Comparison of ENCODE assay signal across 9 mouse cellular contexts in the genomic region with DNA sequence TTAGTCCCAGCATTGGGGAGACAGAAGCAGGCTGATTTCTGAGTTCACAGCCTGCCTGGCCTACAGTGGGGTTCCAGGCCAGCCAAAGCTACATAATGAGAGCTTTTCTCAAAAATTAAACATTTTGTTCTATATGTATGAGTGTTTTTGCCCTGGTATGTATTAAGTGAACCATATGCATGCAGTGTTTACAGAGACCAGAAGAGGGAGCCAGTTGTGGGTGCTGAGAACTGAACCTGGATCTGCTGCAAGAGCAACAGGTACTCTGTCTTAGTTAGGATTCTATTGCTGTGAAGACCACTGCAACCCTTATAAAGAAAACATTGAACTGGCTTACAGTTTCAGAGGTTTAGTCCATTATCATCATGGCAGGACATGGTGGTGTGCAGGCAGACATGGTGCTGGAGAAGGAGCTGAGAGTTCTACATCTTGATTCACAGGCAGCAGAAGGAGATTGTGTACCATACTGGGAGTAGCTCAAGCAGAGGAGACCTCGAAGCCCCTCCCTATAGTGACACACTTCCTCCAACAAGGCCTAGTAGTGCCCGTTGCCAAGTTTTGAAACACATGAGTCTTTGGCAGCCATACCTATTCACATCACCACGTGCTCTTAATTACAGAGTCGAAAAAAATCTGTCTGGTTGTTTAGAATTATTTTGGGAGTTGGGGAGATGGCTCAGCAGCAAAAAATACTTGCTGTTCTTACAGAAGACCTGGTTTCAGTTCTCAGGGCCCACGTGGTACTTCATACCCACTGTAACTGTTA. TPM values are rescaled to one million over a fixed set of nuclear protein-coding genes. Genes with fewer than 3 reads are reported as not detected.
A peak's percentile ranks its signal among the peaks of the same experiment; 100 is the strongest.
DNase-seq lines count a peak whose midpoint lies in the region; ATAC-seq and TF ChIP-seq lines count a peak whose summit lies in the region.
"Had no signal": no experiment of that assay in that cellular context is flagged by ENCODE, and none has a peak within 500 bp of the region (broad histone marks: within the 10 kb centered on the region; RNA-seq: fewer than 3 reads in every experiment).

No protein-coding gene starts in this region.

- no peaks in the 10 kb centered on the region for H3K9me3 ChIP-seq in midbrain, postnatal 0 days (ENCODE audit: low read length)
- no peaks in the 10 kb centered on the region for H3K9me3 ChIP-seq in midbrain, embryonic 10.5 days (replicated peaks)
- H3K9me3 ChIP-seq: embryonic facial prominence, embryonic 13.5 days had no signal

- H3K9ac ChIP-seq in midbrain, postnatal 0 days (replicated peaks; ENCODE audit: low read length, poor library complexity, severe bottlenecking): no peak overlapping the region
- H3K9ac ChIP-seq: embryonic facial prominence, embryonic 13.5 days had no signal

- H3K4me1 ChIP-seq in midbrain, postnatal 0 days (ENCODE audit: insufficient read depth, low read length): no peaks in the 10 kb centered on the region
- peaks cover 8% of the 10 kb centered on the region for H3K4me1 ChIP-seq in midbrain, embryonic 10.5 days
- H3K4me1 ChIP-seq in small intestine, adult 2 months (ENCODE audit: control insufficient read depth, insufficient read depth, insufficient read length, low read length): peaks cover 3% of the 10 kb centered on the region

- H3K27ac ChIP-seq in midbrain, postnatal 0 days (ENCODE audit: low read depth, low read length): no peak overlapping the region
- H3K27ac ChIP-seq in midbrain, embryonic 10.5 days (replicated peaks): no peak overlapping the region
- no peak overlapping the region for H3K27ac ChIP-seq in small intestine, adult 2 months (ENCODE audit: insufficient read depth, low read depth, low read length)
- H3K27ac ChIP-seq: embryonic facial prominence, embryonic 13.5 days had no signal

- peak; percentile 16 to 25 for DNase-seq in heart, postnatal 10 days
- DNase-seq in heart, postnatal 36 days: no peak
- peak; percentile 36 for DNase-seq in midbrain, postnatal 0 days (ENCODE audit: low spot score)
- no peak for DNase-seq in midbrain, embryonic 10.5 days (ENCODE audit: low spot score)
- peak; percentile 50 for DNase-seq in c-Kit-positive CD71-positive TER-119-positive erythroid progenitor cells, embryonic 14.5 days (ENCODE audit: low spot score)
- DNase-seq in spleen, postnatal 14 days (ENCODE audit: low spot score in 2 of 2): no peak
- no peak for DNase-seq in frontal cortex, postnatal 14 days (ENCODE audit: low spot score in 2 of 2)

- intact Hi-C loops in heart, postnatal 10 days (cut with DNase I): no loop called here
- intact Hi-C loops in heart, postnatal 36 days (cut with DNase I): no loop called here

- no peak for TF ChIP-seq POLR2A in small intestine, adult 2 months (IDR thresholded peaks at IDR 0.05; ENCODE audit: low read depth, low read length)

- H3K4me3 ChIP-seq in midbrain, postnatal 0 days (ENCODE audit: low read depth, low read length): no peak overlapping the region
- no peak overlapping the region for H3K4me3 ChIP-seq in midbrain, embryonic 10.5 days
- H3K4me3 ChIP-seq in small intestine, adult 2 months (ENCODE audit: low read depth, low read length): no peak overlapping the region
- H3K4me3 ChIP-seq: embryonic facial prominence, embryonic 13.5 days had no signal

- TF ChIP-seq CTCF in midbrain, postnatal 0 days (IDR thresholded peaks at IDR 0.05): peak; percentile 65
- TF ChIP-seq CTCF in small intestine, adult 2 months (IDR thresholded peaks at IDR 0.05; ENCODE audit: extremely low read depth, insufficient read length, insufficient replicate concordance, low read depth, low read length): peak; percentile 4; the same call in 1 of the 2 replicates

- H3K27me3 ChIP-seq in midbrain, postnatal 0 days (ENCODE audit: insufficient read depth, low read length): 0 out of 2 replicates have a peak, but pooled peaks cover 3% of the 10 kb centered on the region
- H3K27me3 ChIP-seq in midbrain, embryonic 10.5 days (ENCODE audit: low read depth, poor library complexity, severe bottlenecking): peaks cover 30% of the 10 kb centered on the region
- peaks cover 16% of the 10 kb centered on the region for H3K27me3 ChIP-seq in small intestine, adult 2 months (ENCODE audit: control insufficient read depth, insufficient read depth, low read length)

- ATAC-seq in midbrain, postnatal 0 days (ENCODE audit: low FRiP score): no peak

- 81% methylated on average over 5 of the region's 5 CpGs for WGBS in midbrain, postnatal 0 days
- 80% methylated on average over 5 of the region's 5 CpGs for WGBS in midbrain, embryonic 10.5 days
- 64% methylated on average over 5 of the region's 5 CpGs for WGBS in small intestine, adult 2 months

- no peak overlapping the region for H3K4me2 ChIP-seq in midbrain, postnatal 0 days (ENCODE audit: low read depth, low read length, poor library complexity, severe bottlenecking)
- H3K4me2 ChIP-seq: embryonic facial prominence, embryonic 13.5 days had no signal

- no peaks in the 10 kb centered on the region for H3K36me3 ChIP-seq in midbrain, postnatal 0 days (ENCODE audit: insufficient read depth, low read length)
- peaks cover 7% of the 10 kb centered on the region; the same call in 1 of the 2 replicates for H3K36me3 ChIP-seq in midbrain, embryonic 10.5 days
- no peaks in the 10 kb centered on the region for H3K36me3 ChIP-seq in small intestine, adult 2 months (ENCODE audit: control insufficient read depth, insufficient read depth, low read length)
- H3K36me3 ChIP-seq: embryonic facial prominence, embryonic 13.5 days had no signal

RNA-seq across cellular contexts. Expression of a gene that starts 28.2 kb away (rescaled TPM):
- 100 to 1,000 TPM; 149 to 159 TPM for total RNA-seq in heart, postnatal 10 days (2021)
- total RNA-seq in heart, postnatal 36 days (2021): 100 to 1,000 TPM; 156 to 157 TPM
- total RNA-seq in midbrain, postnatal 0 days (2014; rRNA removed): 111 and 123 TPM in 2 replicates
- 179 and 213 TPM in 2 replicates for polyA plus RNA-seq in midbrain, postnatal 0 days (2015; fragmentation: Nextera tagmentation; extraction: Ambion mirVana)
- 206 and 215 TPM in 2 replicates for polyA plus RNA-seq in midbrain, embryonic 10.5 days (2016; fragmentation: Nextera tagmentation; extraction: Ambion mirVana)
- 37.3 and 79.1 TPM in 2 replicates for polyA plus RNA-seq in small intestine, adult 2 months (2012; rRNA removed)

RNA-seq across cellular contexts. Expression of a gene that starts 34.8 kb away (rescaled TPM):
- 10 to 100 TPM; 54.2 to 54.5 TPM for total RNA-seq in heart, postnatal 10 days (2021)
- 10 to 100 TPM; 37.1 to 37.9 TPM for total RNA-seq in heart, postnatal 36 days (2021)
- total RNA-seq in midbrain, postnatal 0 days (2014; rRNA removed): 80.5 and 84.0 TPM in 2 replicates
- polyA plus RNA-seq in midbrain, postnatal 0 days (2015; fragmentation: Nextera tagmentation; extraction: Ambion mirVana): 52.1 and 65.4 TPM in 2 replicates
- 44.8 and 50.2 TPM in 2 replicates for polyA plus RNA-seq in midbrain, embryonic 10.5 days (2016; fragmentation: Nextera tagmentation; extraction: Ambion mirVana)
- 143 and 301 TPM in 2 replicates for polyA plus RNA-seq in small intestine, adult 2 months (2012; rRNA removed)

RNA-seq across cellular contexts. Expression of a gene that starts 46.7 kb away (rescaled TPM):
- under 1 TPM; 0.69 to 0.81 TPM for total RNA-seq in heart, postnatal 10 days (2021)
- under 1 TPM; 0.41 to 0.53 TPM for total RNA-seq in heart, postnatal 36 days (2021)
- 0.38 TPM in 1 of 2 replicates, not detected in the other for total RNA-seq in midbrain, postnatal 0 days (2014; rRNA removed)
- polyA plus RNA-seq in midbrain, postnatal 0 days (2015; fragmentation: Nextera tagmentation; extraction: Ambion mirVana): 0.58 and 0.82 TPM in 2 replicates
- 0.41 and 0.58 TPM in 2 replicates for polyA plus RNA-seq in midbrain, embryonic 10.5 days (2016; fragmentation: Nextera tagmentation; extraction: Ambion mirVana)
- 2.3 TPM in 2 replicates for polyA plus RNA-seq in small intestine, adult 2 months (2012; rRNA removed)

RNA-seq across cellular contexts. Expression of a gene that starts 47.6 kb away (rescaled TPM):
- 10 to 100 TPM; 14.7 to 16.6 TPM for total RNA-seq in heart, postnatal 10 days (2021)
- 10 to 100 TPM; 14.8 to 16.3 TPM for total RNA-seq in heart, postnatal 36 days (2021)
- total RNA-seq in midbrain, postnatal 0 days (2014; rRNA removed): 32.1 and 38.9 TPM in 2 replicates
- 23.9 and 31.2 TPM in 2 replicates for polyA plus RNA-seq in midbrain, postnatal 0 days (2015; fragmentation: Nextera tagmentation; extraction: Ambion mirVana)
- 23.8 and 32.3 TPM in 2 replicates for polyA plus RNA-seq in midbrain, embryonic 10.5 days (2016; fragmentation: Nextera tagmentation; extraction: Ambion mirVana)
- polyA plus RNA-seq in small intestine, adult 2 months (2012; rRNA removed): 24.9 and 55.7 TPM in 2 replicates

RNA-seq across cellular contexts. Expression of a gene that starts 50.8 kb away (rescaled TPM):
- 100 to 1,000 TPM; 245 to 251 TPM for total RNA-seq in heart, postnatal 10 days (2021)
- 100 to 1,000 TPM; 287 to 327 TPM for total RNA-seq in heart, postnatal 36 days (2021)
- 68.6 and 86.2 TPM in 2 replicates for total RNA-seq in midbrain, postnatal 0 days (2014; rRNA removed)
- polyA plus RNA-seq in midbrain, postnatal 0 days (2015; fragmentation: Nextera tagmentation; extraction: Ambion mirVana): 101 and 106 TPM in 2 replicates
- 161 and 178 TPM in 2 replicates for polyA plus RNA-seq in midbrain, embryonic 10.5 days (2016; fragmentation: Nextera tagmentation; extraction: Ambion mirVana)
- polyA plus RNA-seq in small intestine, adult 2 months (2012; rRNA removed): 83.1 and 121 TPM in 2 replicates

Comparison
In these comparisons a context has a peak if more than half of its experiments do, and no peak if none do; other contexts are left out.
1. DNase-seq: peak in heart, postnatal 10 days (2 of 2), midbrain, postnatal 0 days (single experiment) and c-Kit-positive CD71-positive TER-119-positive erythroid progenitor cells, embryonic 14.5 days (single experiment); none in heart, postnatal 36 days (0 of 2), midbrain, embryonic 10.5 days (single experiment), spleen, postnatal 14 days (0 of 2) and frontal cortex, postnatal 14 days (0 of 2).